Mouse (Mus musculus): ENCODE results near the gene Ly6g5b.

The Ly6g5b gene

DNA sequence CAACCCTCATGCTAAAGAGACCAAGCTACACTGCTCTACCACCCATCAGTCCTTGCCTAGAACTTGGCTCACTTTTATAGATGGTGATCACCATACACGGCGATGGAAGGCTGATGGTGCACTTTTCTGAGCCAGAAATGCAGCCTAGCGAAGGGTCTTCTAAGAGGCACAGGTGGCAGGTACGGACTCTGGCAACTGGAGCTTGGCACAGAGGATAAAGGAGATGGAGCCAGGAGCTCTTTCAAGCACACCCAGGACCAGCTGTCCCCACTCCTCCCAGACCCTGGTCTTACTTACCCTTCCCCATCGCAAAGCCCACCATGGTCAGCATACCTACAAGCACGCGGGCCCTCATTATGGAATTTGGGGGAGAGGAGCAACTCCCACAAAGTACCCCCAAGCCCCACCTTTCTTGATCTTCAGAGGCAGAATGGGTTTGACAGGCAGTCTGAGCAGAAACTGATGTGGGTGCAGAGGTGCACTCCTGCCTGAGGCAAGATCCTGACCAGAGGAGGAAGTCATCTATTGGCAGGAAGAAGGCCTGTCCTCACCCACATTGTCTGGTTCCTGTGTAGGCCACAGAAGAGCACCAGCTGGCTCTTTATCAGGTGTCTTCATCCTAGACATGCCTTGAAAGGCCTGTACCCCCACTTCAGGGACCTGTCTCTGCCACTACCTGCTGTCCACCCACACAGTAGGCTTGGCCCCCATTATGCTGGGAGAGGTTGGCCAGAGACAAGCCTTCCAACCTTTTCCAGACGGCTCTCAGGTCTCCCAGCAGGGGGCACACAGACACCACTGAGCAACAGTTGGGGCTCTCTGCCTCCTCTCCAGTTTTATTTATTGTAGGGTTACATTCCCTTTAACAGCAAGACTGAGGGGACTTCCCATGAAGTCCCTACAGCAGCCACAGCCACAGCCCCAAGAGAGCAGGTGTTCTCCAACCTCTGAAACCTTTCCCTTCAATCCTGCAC lies at the start of gene Ly6g5b:
Gene Ly6g5b, minus strand, starts transcription at position 383 of the 974 bp plus-strand sequence.
- peak; percentile 34 for DNase-seq (ENCODE audit: low read depth, low spot score)

- no peak for DNase-seq (ENCODE audit: low read depth, low spot score)
Measured at GRCm38 (mm10) chr17:35164218-35164567, 49.0 kb upstream of the Ly6g5b start.

GRCm38 (mm10) chr17:35163326-35164081 lies 48.3 kb upstream of the Ly6g5b start:
- DNase-seq (ENCODE audit: low read depth, low spot score): no peak

- DNase-seq (ENCODE audit: low read depth, low spot score): no peak
Measured at GRCm38 (mm10) chr17:35162730-35163129, 47.5 kb upstream of the Ly6g5b start.

DNA sequence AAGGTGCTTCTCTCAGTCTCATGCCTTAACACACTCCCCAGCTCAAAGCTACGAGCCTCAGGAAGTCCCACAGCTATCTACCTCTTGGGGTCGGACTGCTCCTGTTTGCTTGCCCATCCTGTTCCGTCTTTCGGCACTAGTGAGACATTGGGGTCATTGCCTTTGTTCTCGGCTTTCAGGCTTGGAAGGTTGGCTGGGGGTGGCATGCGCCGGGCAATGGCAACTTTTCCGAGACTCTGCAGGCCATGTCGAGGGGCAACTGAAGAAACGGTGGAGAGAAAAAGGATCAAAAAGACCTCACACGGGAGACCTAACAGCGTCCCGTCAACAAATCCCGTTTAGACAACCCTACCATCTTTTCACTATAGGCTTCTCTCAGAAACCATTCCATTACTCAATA lies 46.9 kb upstream of the Ly6g5b start:
- no peak for DNase-seq (ENCODE audit: low read depth, low spot score)

- no peak for DNase-seq (ENCODE audit: low read depth, low spot score)
Measured at GRCm38 (mm10) chr17:35161421-35161820, 46.2 kb upstream of the Ly6g5b start.

GRCm38 (mm10) chr17:35159638-35160037 lies 44.4 kb upstream of the Ly6g5b start:
- DNase-seq (ENCODE audit: low read depth, low spot score): no peak

DNA sequence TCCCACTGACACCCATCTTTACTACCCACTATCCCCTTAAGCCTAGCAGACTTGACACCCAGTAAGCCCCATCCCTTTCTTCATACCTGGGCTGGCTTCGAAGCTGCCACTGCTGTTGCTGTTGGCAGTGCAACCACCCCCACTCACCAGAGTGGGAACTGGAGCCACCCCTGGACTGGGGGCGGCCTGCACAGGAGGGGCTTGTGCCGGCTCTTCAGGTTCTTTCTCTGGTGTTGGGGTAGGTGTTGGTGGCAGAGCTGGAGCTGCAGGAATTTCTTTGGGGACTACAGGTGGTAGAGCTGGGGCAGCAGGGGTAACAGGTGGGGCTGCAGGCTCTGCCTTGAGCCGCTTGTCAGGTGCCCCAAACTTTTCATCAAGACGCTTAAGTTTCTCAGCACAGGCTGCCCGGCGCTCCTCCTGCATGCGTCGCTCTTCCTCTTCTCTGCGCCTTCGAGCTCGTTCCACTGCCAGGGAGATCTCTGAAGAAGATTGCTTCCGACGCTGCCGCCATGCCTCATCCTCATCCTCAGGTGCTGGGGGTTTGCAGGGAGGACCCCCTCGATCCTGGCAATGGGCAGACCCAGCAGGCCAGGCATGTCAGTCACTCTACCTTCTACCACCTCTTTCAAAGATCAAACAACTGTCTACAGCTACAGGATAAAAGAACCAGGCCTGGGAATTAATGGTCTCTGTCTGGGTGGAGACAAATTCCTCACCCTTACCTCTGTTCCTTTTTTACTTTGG lies 43.8 kb upstream of the Ly6g5b start:
- DNase-seq (ENCODE audit: low read depth, low spot score): no peak

GRCm38 (mm10) chr17:35157661-35158175 lies 42.5 kb upstream of the Ly6g5b start:
- no peak for DNase-seq (ENCODE audit: low read depth, low spot score)

- no peak for DNase-seq (ENCODE audit: low read depth, low spot score)
Measured at GRCm38 (mm10) chr17:35157254-35157653, 42.0 kb upstream of the Ly6g5b start.

GRCm38 (mm10) chr17:35156461-35157200 lies 41.4 kb upstream of the Ly6g5b start:
- no peak for DNase-seq (ENCODE audit: low read depth, low spot score)

- no peak for DNase-seq (ENCODE audit: low read depth, low spot score)
Measured at GRCm38 (mm10) chr17:35155451-35155850, 40.2 kb upstream of the Ly6g5b start.

DNA sequence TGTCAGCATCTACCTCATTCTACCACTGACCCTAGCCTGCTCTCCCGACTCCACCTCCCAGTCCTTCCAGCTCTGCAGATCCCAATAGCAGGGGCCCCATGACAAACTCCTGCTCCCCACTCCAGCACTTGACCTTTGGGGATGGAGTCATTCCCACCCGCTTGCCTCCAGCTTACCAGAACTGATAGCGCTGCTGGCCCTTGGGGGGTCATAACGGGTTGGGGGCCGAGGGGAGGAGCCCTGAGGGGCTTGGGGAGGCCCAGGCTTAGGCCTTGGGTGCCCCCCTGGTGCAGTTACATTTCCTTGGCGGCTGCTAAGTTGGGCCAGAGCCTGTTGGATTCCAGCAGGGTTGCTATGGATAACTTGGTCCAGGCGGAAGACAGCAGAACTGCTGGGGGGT lies 39.4 kb upstream of the Ly6g5b start:
- no peak for DNase-seq (ENCODE audit: low read depth, low spot score)

GRCm38 (mm10) chr17:35153931-35154330 lies 38.7 kb upstream of the Ly6g5b start:
- no peak for DNase-seq (ENCODE audit: low read depth, low spot score)

DNA sequence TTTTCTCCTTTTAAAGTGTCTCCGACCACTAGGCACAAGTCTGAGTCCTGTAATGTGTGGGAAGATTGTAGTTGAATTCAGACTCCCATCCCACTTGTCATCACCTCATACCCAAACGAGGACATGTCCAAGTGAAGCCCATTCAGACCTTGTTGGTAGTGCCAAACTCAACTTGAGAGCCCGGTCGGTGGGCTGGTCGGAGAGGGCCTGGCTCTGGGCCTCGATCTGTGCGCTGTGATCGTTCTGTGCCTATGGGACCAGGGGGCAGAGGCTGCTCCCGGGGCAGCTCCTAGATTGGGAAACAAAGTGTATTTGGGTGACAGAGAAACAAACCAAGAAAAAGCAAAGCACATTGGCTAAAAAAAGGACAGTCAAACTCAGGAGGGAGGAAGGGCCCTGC lies 37.8 kb upstream of the Ly6g5b start:
- no peak for DNase-seq (ENCODE audit: low read depth, low spot score)

DNA sequence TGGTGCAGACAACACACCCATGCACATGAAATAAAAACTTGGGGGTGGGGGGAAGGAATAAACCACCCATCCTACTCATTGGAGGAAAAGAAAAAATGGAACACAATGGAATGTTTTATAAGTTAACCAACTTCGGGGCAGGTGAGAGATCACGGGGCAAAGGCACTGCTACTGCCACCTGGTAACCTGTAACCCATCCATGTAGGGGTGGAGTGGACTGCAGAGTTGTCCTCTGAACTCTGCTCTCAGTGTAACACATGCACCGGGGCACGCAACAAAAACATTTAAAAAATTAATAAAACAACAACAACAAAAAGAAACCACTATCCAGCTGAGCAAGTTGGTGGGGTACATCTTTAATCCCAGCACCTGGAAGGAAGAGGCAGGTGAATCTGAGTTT lies 36.9 kb upstream of the Ly6g5b start:
- no peak for DNase-seq (ENCODE audit: low read depth, low spot score)

- DNase-seq (ENCODE audit: low read depth, low spot score): no peak
Measured at GRCm38 (mm10) chr17:35147922-35148639, 32.9 kb upstream of the Ly6g5b start.

DNA sequence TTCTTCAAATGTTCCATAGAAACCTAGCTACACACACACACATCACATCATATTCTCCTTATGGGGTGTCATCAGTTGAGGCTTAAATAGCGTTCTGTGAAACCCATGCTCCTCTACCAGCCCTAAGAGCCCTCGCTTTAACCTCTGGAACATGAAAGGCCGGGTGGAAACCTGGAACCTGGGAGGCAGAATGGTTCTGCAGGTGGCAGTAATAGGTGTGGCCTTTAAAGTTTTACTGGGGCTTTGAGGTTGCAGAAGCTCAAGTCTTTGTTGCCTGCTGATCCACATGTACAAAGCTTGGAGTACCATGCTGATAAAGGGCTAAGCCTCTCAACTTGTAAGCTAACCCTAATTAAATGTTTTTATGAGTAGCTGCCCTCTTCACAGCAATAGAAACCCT lies 32.1 kb upstream of the Ly6g5b start:
- no peak for DNase-seq (ENCODE audit: low read depth, low spot score)

DNA sequence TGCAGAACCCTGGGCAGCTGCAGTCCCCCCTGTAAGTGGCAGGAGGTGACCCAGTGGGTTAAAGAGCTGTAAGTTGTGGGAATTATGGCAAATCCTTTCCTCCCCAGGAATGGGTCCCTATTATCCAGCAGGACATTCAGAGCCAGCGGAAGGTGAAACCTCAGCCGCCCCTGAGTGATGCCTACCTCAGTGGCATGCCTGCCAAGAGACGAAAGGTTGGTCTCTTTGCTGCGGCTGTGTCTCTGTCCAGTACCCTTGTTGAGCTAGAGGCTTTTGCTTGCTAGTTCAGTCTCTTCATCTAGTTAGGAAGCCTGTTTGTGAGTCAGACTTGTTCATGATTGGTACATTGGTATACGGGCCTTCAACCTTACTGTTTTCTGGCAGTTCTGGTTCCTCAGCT lies 30.9 kb upstream of the Ly6g5b start:
- DNase-seq (ENCODE audit: low read depth, low spot score): no peak

DNA sequence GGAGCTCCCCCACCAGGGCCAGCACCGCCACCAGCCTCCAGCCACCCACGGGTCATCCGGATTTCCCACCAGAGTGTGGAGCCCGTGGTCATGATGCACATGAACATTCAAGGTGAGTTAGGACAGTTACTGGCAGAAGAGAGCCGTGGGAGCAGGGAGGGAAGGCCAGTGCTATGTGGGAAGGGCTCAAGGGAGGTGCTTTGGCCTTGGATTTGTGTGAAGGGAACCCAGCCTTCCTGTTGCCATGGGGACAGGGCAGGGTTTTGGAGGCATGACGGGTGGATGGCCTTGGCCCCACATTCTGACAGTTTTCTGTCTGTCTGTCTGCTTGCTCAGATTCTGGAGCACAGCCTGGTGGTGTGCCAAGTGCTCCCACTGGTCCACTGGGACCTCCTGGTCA lies 26.7 kb upstream of the Ly6g5b start:
- DNase-seq (ENCODE audit: low read depth, low spot score): no peak
